Mouse (Mus musculus): ENCODE measurements around the gene Fndc8.

DNA sequence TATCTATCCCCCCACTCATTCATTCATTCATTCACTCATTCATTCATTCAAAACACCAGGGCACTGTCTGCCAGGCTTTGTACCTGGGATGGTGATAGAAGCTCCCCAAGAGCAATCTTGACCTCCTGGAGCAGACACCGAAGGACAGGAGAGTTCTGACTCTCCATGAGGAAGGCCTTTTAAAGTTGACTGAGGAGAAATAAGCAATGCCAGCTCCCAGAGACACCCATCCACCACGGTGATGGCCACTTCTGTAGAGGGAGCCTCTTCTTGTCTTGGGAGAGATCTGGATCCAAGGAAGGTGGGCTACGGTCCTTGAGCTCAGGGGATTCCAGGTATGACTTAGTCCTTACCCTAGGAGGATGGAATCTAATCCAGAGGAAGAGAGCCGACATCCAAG is 18.3 kb downstream of the Fndc8 start, which contains the start of gene Unc45b:
- TF ChIP-seq POLR2A (IDR thresholded peaks at IDR 0.05; ENCODE audit: borderline replicate concordance, extremely low read depth, insufficient read depth, insufficient read length, poor library complexity, severe bottlenecking) (no peak), CTCF (IDR thresholded peaks at IDR 0.05; ENCODE audit: borderline replicate concordance, extremely low read depth, insufficient read depth, insufficient read length) (no peak)
